Mouse (Mus musculus) midbrain, embryonic 16.5 days (tissue): ENCODE results near the gene Mrpl37. TPM values are rescaled to one million over a fixed set of nuclear protein-coding genes. Genes with fewer than 3 reads are reported as not detected.

Experiments
- ATAC-seq: fragments of 200-750 bp; cut with Nextera tagmentation; 2 replicates; pipeline ENCODE4 v1.8.0; 2017; ENCODE audit warnings: moderate TSS enrichment
- H3K27ac ChIP-seq: fragments of 300-500 bp; sonication (generic); 2 replicates; pipeline ENCODE4 v1.5.1; 2014; ENCODE audit warnings: mild to moderate bottlenecking, low read length, mixed read lengths
- H3K27me3 ChIP-seq: fragments of 300-500 bp; sonication (generic); 2 replicates; pipeline ENCODE4 v1.6.1; 2014; ENCODE audit warnings: low read depth, low read length, mixed read lengths; ENCODE audit not compliant: control insufficient read depth, insufficient read depth
- H3K36me3 ChIP-seq: fragments of 300-500 bp; sonication (generic); 2 replicates; pipeline ENCODE4 v1.6.1; 2014; ENCODE audit warnings: mild to moderate bottlenecking, low read length, moderate library complexity, mixed read lengths; ENCODE audit not compliant: control insufficient read depth, insufficient read depth
- H3K4me1 ChIP-seq: fragments of 300-500 bp; sonication (generic); 2 replicates; pipeline ENCODE4 v1.6.1; 2014; ENCODE audit warnings: mild to moderate bottlenecking, low read length, mixed read lengths; ENCODE audit not compliant: control insufficient read depth, insufficient read depth
- H3K4me2 ChIP-seq: fragments of 300-500 bp; sonication (generic); 2 replicates; pipeline ENCODE4 v1.6.1; 2014; ENCODE audit warnings: mild to moderate bottlenecking, low read length, mixed read lengths
- H3K4me3 ChIP-seq: fragments of 300-500 bp; sonication (generic); 2 replicates; pipeline ENCODE4 v1.5.1; 2014; ENCODE audit warnings: low read depth, mild to moderate bottlenecking, low read length, moderate library complexity, mixed read lengths
- H3K9ac ChIP-seq: fragments of 300-500 bp; sonication (generic); 2 replicates; pipeline ENCODE4 v1.6.1; 2014; ENCODE audit warnings: low read depth, low read length, mixed read lengths
- H3K9me3 ChIP-seq: fragments of 300-500 bp; sonication (generic); replicated peaks from 2 replicates; pipeline ENCODE4 v1.6.1; 2014; ENCODE audit warnings: mild to moderate bottlenecking, low read length, mixed read lengths; ENCODE audit not compliant: control insufficient read depth, poor library complexity, severe bottlenecking
- WGBS: fragments of 180-500 bp; shearing (Covaris S2); extraction: QIAGEN DNeasy Blood & Tissue Kit; methylation state at CpG from one replicate; pipeline ENCODE4 v1.1.7; 2014; 5-methylcytosine and 5-hydroxymethylcytosine counted together
- polyA plus RNA-seq: library from polyadenylated mRNA; unstranded; fragments of >200 nt; fragmentation: Nextera tagmentation; extraction: Ambion mirVana; gene quantifications from 2 replicates; pipeline ENCODE4 v1.2.1, GENCODE M21; 2015

Gene Mrpl37
- polyA plus RNA-seq, 1 experiment from 2014 or later, result 77.3 TPM

DNA sequence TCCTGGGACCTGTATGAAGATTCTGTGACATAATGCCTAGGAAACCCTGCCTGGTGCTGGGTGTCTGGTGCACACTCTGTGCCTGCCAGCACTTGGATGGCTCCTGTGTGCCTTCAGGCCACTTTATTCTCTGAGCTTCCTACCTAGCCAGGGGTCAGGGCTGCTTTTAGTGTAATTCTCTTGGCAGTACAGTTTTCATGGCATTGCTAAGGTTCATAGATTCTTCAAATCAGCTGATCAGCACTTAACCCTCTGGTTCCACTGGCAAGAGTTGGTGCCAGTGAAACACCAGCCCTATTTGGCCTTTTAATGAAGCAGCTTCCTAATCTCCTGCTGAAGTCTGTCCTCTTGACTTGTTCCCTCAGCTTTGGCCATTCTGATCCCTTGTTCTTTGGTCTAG lies 49.4 kb downstream of the Mrpl37 start:
- no peaks in the 10 kb centered on the region for H3K27me3 ChIP-seq
- H3K27ac ChIP-seq, result 0 out of 2 replicates have a peak overlapping the region, but pooled peaks have one; percentile 8
- no peaks in the 10 kb centered on the region for H3K9me3 ChIP-seq
- no peak overlapping the region for H3K9ac ChIP-seq
- H3K4me2 ChIP-seq, result no peak overlapping the region
- no peaks in the 10 kb centered on the region for H3K36me3 ChIP-seq
- H3K4me1 ChIP-seq, result peaks cover 62% of the 10 kb centered on the region
- no peak for ATAC-seq
- H3K4me3 ChIP-seq, result no peak overlapping the region

GRCm38 (mm10) chr4:107015971-107016511 lies 50.6 kb downstream of the Mrpl37 start:
- no peak overlapping the region for H3K9ac ChIP-seq
- H3K4me3 ChIP-seq, result no peak overlapping the region
- 30% methylated on average over 13 of the region's 13 CpGs for WGBS
- no peaks in the 10 kb centered on the region for H3K36me3 ChIP-seq
- ATAC-seq, result peak; percentile 46; the same call in 1 of the 2 replicates
- peaks cover 56% of the 10 kb centered on the region for H3K4me1 ChIP-seq
- no peaks in the 10 kb centered on the region for H3K27me3 ChIP-seq
- peak overlapping the region; percentile 35 for H3K27ac ChIP-seq
- H3K4me2 ChIP-seq, result no peak overlapping the region
- no peaks in the 10 kb centered on the region for H3K9me3 ChIP-seq

DNA sequence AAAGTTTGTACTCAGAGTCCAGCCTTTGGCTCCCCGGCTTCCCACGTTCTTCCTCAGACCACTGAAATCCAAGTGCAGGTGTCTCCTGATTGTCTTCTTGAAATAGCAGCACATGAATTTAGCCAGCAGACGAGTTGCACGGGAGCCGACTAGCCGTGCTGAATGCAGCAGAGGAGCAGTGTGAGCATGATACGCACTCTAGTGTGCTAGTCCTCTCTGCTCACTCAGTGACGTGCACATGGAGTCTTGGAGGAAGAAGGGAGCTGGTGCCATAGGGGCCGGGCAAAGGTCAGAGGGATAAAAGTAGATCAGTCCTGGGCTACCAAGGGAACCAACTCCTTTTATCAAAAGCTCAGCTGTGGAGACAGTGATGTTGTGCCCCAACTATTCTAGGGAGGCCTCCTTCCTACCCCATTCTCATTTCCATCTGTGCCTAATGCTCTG lies 52.8 kb downstream of the Mrpl37 start:
- no peaks in the 10 kb centered on the region for H3K27me3 ChIP-seq
- WGBS, result 77% methylated on average over 9 of the region's 9 CpGs
- H3K4me1 ChIP-seq, result peaks cover 40% of the 10 kb centered on the region
- H3K9me3 ChIP-seq, result no peaks in the 10 kb centered on the region
- no peak overlapping the region for H3K4me2 ChIP-seq
- ATAC-seq, result no peak
- H3K4me3 ChIP-seq, result no peak overlapping the region
- no peak overlapping the region for H3K9ac ChIP-seq
- H3K36me3 ChIP-seq, result no peaks in the 10 kb centered on the region
- H3K27ac ChIP-seq, result no peak overlapping the region

- WGBS, result 83% methylated on average over 6 of the region's 6 CpGs
- no peaks in the 10 kb centered on the region for H3K9me3 ChIP-seq
Measured at GRCm38 (mm10) chr4:107013119-107013816, 53.4 kb downstream of the Mrpl37 start.

DNA sequence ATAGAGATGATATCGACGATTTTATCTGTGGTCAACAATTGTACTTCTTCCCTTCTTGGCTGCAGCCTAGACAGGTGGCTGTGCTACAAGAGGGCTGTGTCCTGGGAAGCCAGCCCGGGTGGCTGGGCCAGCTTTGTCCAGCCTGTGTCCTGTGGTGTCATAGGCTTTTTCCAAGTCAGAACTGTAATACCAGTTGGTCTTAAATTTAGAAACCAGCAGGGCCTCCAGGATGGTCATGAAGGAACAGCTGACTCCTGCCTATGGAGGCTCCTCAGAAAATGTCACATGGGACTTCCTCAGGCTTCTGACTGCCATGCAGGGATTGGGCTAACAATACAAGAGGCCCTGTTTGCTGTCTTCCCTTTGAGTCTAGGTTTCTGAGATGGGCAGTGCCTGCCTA lies 54.1 kb downstream of the Mrpl37 start:
- no peak overlapping the region for H3K27ac ChIP-seq
- WGBS, result 88% methylated on average over 3 of the region's 3 CpGs

More at GRCm38 (mm10) chr4:107013119-107013816, 53.4 kb downstream of the Mrpl37 start:
- Histone ChIP-seq H3K27me3 (no peaks in the 10 kb centered on the region), H3K36me3 (no peaks in the 10 kb centered on the region), H3K4me1 (peaks cover 34% of the 10 kb centered on the region), H3K27ac (no peak overlapping the region), H3K9ac (no peak overlapping the region), H3K4me3 (no peak overlapping the region), H3K4me2 (no peak overlapping the region)
- no peak for ATAC-seq

GRCm38 (mm10) chr4:107012005-107012478 lies 54.6 kb downstream of the Mrpl37 start:
- Histone ChIP-seq H3K9me3 (no peaks in the 10 kb centered on the region), H3K27ac (no peak overlapping the region), H3K4me3 (no peak overlapping the region), H3K4me2 (no peak overlapping the region), H3K27me3 (no peaks in the 10 kb centered on the region), H3K9ac (no peak overlapping the region), H3K36me3 (no peaks in the 10 kb centered on the region), H3K4me1 (peaks cover 24% of the 10 kb centered on the region)
- WGBS, result 63% methylated on average over 13 of the region's 13 CpGs
- ATAC-seq, result no peak

More for the DNA sequence above, 54.1 kb downstream of the Mrpl37 start:
- no peak for ATAC-seq
- Histone ChIP-seq H3K4me1 (peaks cover 29% of the 10 kb centered on the region), H3K4me2 (no peak overlapping the region), H3K4me3 (no peak overlapping the region), H3K9me3 (no peaks in the 10 kb centered on the region), H3K36me3 (no peaks in the 10 kb centered on the region), H3K27me3 (no peaks in the 10 kb centered on the region), H3K9ac (no peak overlapping the region)

- Histone ChIP-seq H3K4me1 (peaks cover 18% of the 10 kb centered on the region), H3K9ac (no peak overlapping the region), H3K4me2 (no peak overlapping the region), H3K36me3 (no peaks in the 10 kb centered on the region), H3K4me3 (no peak overlapping the region), H3K27me3 (no peaks in the 10 kb centered on the region), H3K9me3 (no peaks in the 10 kb centered on the region), H3K27ac (no peak overlapping the region)
- 87% methylated on average over 8 of the region's 8 CpGs for WGBS
- no peak for ATAC-seq
Measured at GRCm38 (mm10) chr4:107011325-107012004, 55.2 kb downstream of the Mrpl37 start.

DNA sequence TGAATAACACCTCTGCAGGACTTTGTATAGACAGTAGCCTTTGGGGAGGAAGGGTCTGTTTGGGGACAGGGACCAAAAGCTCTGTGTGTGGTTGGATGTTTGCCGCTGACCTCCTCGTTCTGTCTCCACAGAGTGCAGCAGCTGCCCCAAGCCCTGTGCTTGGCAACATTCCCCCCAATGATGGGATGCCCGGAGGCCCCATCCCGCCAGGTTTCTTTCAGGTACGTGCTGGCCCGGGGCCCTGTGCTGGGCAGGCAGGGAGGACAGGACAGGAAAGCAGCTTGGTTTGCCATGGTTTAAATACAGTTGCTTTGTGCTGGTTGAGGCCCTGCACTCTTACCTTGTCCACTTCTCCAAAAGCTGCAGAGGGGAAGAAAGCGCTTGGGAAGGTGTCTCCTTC lies 57.1 kb downstream of the Mrpl37 start:
- H3K4me1 ChIP-seq, result peaks cover 7% of the 10 kb centered on the region
- no peak for ATAC-seq
- H3K27me3 ChIP-seq, result no peaks in the 10 kb centered on the region
- no peak overlapping the region for H3K9ac ChIP-seq
- H3K9me3 ChIP-seq, result no peaks in the 10 kb centered on the region
- 0 out of 2 replicates have a peak overlapping the region, but pooled peaks have one; percentile 15 for H3K27ac ChIP-seq
- no peak overlapping the region for H3K4me2 ChIP-seq
- WGBS, result 90% methylated on average over 7 of the region's 7 CpGs
- H3K4me3 ChIP-seq, result no peak overlapping the region
- H3K36me3 ChIP-seq, result no peaks in the 10 kb centered on the region

- Histone ChIP-seq H3K9me3 (no peaks in the 10 kb centered on the region), H3K4me2 (no peak overlapping the region), H3K27ac (no peak overlapping the region), H3K4me1 (peaks cover 10% of the 10 kb centered on the region), H3K36me3 (no peaks in the 10 kb centered on the region), H3K9ac (no peak overlapping the region), H3K4me3 (no peak overlapping the region), H3K27me3 (no peaks in the 10 kb centered on the region)
- no peak for ATAC-seq
- 91% methylated on average over 2 of the region's 2 CpGs for WGBS
Measured at GRCm38 (mm10) chr4:107008161-107008560, 58.5 kb downstream of the Mrpl37 start.
